Mouse (Mus musculus): Measurements from ENCODE around the gene Stat1. TPM values are rescaled to one million over a fixed set of nuclear protein-coding genes. Genes with fewer than 3 reads are reported as not detected.
A peak's percentile ranks its signal among the peaks of the same experiment; 100 is the strongest.

Gene Stat1
- total RNA-seq, 2 experiments from 2014 or later, result 70.7 to 111 TPM

DNA sequence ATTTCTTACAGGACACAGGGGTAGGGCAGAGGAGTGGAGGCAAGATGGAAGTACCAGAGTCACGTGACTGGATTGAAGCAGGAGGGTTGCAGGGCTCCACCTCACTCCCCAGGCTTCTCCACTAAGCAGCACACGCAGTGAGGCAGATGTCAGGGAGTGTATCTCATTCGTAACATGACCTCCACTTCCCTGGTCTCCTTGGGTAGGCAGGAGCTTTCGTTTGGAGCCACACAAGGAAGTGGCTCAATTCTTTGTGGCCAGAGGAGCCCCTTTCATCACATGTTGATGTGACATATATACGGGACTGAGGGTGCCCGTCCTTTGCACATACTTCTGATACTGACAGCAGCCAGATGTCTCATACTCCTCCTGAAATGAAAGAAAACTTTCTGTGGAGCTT lies 10.6 kb downstream of the Stat1 start:
- no peak for ATAC-seq (replicated peaks; ENCODE audit: low FRiP score, poor library complexity, severe bottlenecking)

- no peak for ATAC-seq (replicated peaks; ENCODE audit: low FRiP score, poor library complexity, severe bottlenecking)
These were observed 12.6 kb downstream of the Stat1 start for GRCm38 (mm10) chr1:52131787-52132377.

DNA sequence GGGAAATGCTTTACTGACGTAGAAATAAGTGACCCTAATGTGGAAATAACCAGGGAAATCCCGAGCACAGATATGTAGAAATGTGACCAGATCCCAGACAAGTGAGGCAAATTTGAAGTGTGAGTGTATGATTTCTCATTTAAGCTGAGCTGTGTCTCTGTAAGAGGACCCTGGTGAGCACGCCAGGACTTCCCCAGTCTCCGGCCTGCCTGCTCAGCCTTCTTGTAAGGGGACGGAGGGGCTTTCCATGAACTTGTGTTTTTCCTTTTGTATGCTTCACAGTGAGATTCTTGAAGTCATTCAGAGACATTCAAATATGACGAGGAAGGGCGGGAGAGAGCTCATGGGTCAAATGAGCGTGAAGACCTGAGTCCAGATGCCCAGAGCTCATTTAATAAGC lies 14.0 kb downstream of the Stat1 start:
- ATAC-seq (replicated peaks; ENCODE audit: low FRiP score, poor library complexity, severe bottlenecking), result no peak

- ATAC-seq (replicated peaks; ENCODE audit: low FRiP score, poor library complexity, severe bottlenecking), result no peak
These were observed 18.1 kb downstream of the Stat1 start for GRCm38 (mm10) chr1:52137292-52137691.

- ATAC-seq (replicated peaks; ENCODE audit: low FRiP score, poor library complexity, severe bottlenecking), result no peak
These were observed 21.3 kb downstream of the Stat1 start for GRCm38 (mm10) chr1:52140534-52140933.

DNA sequence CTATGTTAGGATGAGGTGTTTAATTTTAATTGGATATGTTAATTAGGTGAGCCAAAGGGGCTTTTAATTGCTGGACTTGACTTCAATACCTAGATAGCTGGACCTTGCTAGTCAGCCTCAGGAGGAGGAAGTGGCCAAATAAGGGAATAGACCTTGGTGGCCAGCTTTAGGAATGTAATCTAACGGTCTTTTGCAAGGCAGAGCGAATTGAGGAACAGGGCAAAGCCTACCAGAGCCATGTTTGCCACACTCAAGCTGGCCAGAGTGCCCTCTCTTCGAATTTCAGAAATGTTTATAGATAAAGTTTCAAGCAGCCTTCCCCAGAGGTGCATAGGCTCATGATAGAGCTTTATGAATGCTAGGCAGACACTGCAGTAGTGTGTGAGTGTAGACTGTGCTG lies 22.2 kb downstream of the Stat1 start:
- ATAC-seq (replicated peaks; ENCODE audit: low FRiP score, poor library complexity, severe bottlenecking), result no peak

- no peak for ATAC-seq (replicated peaks; ENCODE audit: low FRiP score, poor library complexity, severe bottlenecking)
These were observed 22.9 kb downstream of the Stat1 start for GRCm38 (mm10) chr1:52142117-52142516.

DNA sequence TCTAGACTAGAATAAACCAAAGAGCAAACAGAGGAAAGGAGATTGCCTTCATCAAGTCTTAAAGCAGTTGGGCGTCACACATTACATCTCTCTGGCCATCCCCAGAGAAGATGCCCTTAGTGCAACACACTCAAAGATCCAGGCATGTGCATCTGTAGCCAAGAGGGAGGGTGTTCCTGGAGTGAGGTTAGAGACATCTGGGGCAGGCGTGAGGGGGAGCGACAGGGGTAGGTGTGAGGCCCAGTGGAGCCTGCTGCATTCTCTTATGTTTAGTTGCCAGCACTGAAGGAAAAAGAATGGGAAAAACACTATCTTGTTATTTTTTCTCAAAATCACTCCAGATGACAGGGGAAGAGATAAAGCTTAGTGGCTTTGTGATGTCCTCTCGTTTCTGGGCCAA lies 24.0 kb downstream of the Stat1 start:
- ATAC-seq (replicated peaks; ENCODE audit: low FRiP score, poor library complexity, severe bottlenecking), result no peak

- ATAC-seq (replicated peaks; ENCODE audit: low FRiP score, poor library complexity, severe bottlenecking), result no peak
These were observed 24.4 kb downstream of the Stat1 start for GRCm38 (mm10) chr1:52143596-52144156.

DNA sequence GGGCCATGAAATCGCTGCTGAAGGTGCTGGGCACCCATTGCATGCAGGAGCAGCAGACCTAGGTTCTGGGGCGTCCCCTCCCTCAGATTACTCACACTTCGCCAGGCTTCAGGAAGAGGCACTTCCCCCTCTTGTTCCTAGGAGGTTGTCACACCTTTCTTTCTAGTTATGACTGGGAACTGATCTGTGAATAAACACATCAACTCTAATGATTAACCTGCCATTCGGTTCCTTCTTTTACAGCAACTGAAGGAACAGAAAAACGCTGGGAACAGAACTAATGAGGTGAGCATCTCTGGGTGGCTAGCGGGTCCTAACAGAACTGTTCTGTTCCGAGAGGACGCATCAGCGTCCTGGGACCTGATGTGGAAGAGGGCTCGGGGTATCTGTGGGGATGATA lies 25.7 kb downstream of the Stat1 start:
- no peak for ATAC-seq (replicated peaks; ENCODE audit: low FRiP score, poor library complexity, severe bottlenecking)

- ATAC-seq (replicated peaks; ENCODE audit: low FRiP score, poor library complexity, severe bottlenecking), result no peak
These were observed 27.2 kb downstream of the Stat1 start for GRCm38 (mm10) chr1:52146214-52146970.

GRCm38 (mm10) chr1:52147431-52147830 lies 28.2 kb downstream of the Stat1 start:
- ATAC-seq (replicated peaks; ENCODE audit: low FRiP score, poor library complexity, severe bottlenecking), result no peak

GRCm38 (mm10) chr1:52148178-52148577 lies 28.9 kb downstream of the Stat1 start:
- no peak for ATAC-seq (replicated peaks; ENCODE audit: low FRiP score, poor library complexity, severe bottlenecking)

GRCm38 (mm10) chr1:52148696-52149095 lies 29.5 kb downstream of the Stat1 start:
- ATAC-seq (replicated peaks; ENCODE audit: low FRiP score, poor library complexity, severe bottlenecking), result no peak

DNA sequence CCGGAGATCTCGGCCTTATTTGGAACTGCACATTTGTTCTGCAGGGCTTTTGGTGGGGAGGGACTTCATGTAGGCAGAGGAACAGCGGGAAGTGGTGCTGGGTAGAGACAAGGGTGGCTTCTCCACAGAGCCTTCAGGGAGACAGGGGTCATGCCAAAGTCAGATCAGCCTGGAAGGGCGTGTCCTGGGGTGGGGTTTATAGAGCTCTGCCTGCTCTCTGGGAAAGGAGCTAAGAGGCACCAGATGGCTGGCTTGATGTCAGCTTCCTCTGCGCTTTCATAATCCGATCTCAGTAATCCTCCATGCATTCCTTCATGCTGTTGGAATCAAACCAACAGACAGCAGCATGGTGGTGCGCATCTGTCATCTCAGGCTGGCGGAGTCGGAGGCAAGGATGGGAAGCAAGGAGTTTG lies 30.7 kb downstream of the Stat1 start:
- ATAC-seq (replicated peaks; ENCODE audit: low FRiP score, poor library complexity, severe bottlenecking), result peak; percentile 67

GRCm38 (mm10) chr1:52150676-52151075 lies 31.4 kb downstream of the Stat1 start:
- no peak for ATAC-seq (replicated peaks; ENCODE audit: low FRiP score, poor library complexity, severe bottlenecking)

DNA sequence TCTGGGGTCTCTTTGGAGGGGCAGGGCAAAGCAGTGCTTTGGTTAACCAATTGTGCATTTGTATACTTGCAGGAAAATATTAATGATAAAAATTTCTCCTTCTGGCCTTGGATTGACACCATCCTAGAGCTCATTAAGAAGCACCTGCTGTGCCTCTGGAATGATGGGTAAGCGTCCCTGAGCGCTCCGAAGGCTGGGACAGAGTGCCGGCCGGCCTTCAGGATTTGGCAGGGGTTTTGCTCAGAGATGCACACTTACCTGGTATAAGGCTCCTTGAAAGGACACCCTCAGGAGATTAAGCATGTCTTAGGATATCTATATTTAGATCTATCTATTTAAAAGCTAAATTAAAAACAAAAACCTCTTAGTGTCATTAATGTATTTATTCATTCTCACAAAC lies 31.9 kb downstream of the Stat1 start:
- ATAC-seq (replicated peaks; ENCODE audit: low FRiP score, poor library complexity, severe bottlenecking), result no peak

GRCm38 (mm10) chr1:52152369-52152768 lies 33.1 kb downstream of the Stat1 start:
- no peak for ATAC-seq (replicated peaks; ENCODE audit: low FRiP score, poor library complexity, severe bottlenecking)

DNA sequence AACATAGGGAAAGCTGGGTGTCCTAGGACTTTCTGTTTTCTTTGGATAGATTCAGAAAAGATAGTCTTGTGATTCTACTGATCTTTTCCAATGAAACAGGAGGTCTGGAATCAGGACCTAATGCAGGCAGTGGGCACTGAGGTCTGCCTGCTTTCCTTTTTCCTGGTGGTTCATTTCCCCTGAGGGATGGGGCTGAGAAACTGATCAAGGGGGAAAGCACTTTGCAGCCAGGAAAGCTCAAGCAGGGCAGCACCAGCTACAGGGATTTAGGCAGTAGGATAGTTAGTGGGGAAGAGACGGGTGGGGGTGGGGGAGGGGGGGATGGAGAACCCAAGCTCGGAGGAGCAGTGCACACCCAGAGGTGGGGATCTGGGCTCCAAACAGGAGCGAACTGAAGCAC lies 33.7 kb downstream of the Stat1 start:
- no peak for ATAC-seq (replicated peaks; ENCODE audit: low FRiP score, poor library complexity, severe bottlenecking)

- no peak for ATAC-seq (replicated peaks; ENCODE audit: low FRiP score, poor library complexity, severe bottlenecking)
These were observed 35.6 kb downstream of the Stat1 start for GRCm38 (mm10) chr1:52154890-52155289.

DNA sequence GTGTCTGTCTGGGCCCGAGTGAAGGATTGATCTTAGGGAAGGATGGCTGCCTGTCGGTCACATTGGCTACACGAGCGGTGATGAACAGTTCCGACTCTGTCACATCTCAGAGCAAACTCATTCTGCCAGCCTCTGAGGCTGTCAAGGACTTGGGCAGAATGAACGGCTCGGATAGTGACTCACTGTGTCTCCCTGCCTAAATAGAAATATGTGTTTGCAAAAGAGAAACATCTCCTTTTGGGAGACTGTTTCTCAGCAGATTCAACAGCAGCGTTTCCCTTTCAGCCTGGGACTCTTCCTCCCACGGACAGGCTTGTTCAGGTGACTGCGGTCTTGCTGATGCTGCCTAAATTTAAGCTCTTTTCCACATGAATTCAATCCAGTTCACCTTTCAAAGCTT lies 37.1 kb downstream of the Stat1 start:
- no peak for ATAC-seq (replicated peaks; ENCODE audit: low FRiP score, poor library complexity, severe bottlenecking)
